Mouse (Mus musculus): ENCODE data around the gene Rad9b. TPM values are rescaled to one million over a fixed set of nuclear protein-coding genes. Genes with fewer than 3 reads are reported as not detected.
"Not testable (repeated sequence)": the region's sequence is repeated elsewhere in the genome, so short reads cannot be mapped to it uniquely, and the experiment has no call there.

The Rad9b gene
- polyA plus RNA-seq, 2 experiments, result 2.3 to 2.7 TPM

GRCm38 (mm10) chr5:122319474-122320204, 34.4 kb downstream of the Rad9b start:
- H3K4me2 ChIP-seq (ENCODE audit: low read depth), result no peak overlapping the region
- H3K4me3 ChIP-seq (ENCODE audit: insufficient read depth in 1 of 2, low read depth in 2 of 2, low read length in 2 of 2), result no peak overlapping the region
- no peaks in the 10 kb centered on the region for H3K9me3 ChIP-seq (ENCODE audit: control insufficient read depth, low read length)
- H3K4me1 ChIP-seq (replicated peaks; ENCODE audit: control insufficient read depth in 2 of 2, insufficient read depth in 2 of 2, low read length in 1 of 2), result peaks cover 0 to 10% of the 10 kb centered on the region in 2 experiments; a peak in 2 of 4 replicates
- ATAC-seq (ENCODE audit: insufficient read depth) (no peak), DNase-seq (ENCODE audit: low read depth in 3 of 3, low spot score in 3 of 3) (no peak)
- no peaks in the 10 kb centered on the region; the same call in 1 of the 2 replicates for H3K36me3 ChIP-seq (replicated peaks; ENCODE audit: control insufficient read depth, insufficient read depth, low read depth)
- 75% methylated on average over 14 of the region's 14 CpGs for WGBS (ENCODE audit: insufficient replicate concordance)
- no peak for TF ChIP-seq CTCF (IDR thresholded peaks at IDR 0.05; ENCODE audit: low read depth)
- TF ChIP-seq EP300 (IDR thresholded peaks at IDR 0.05; ENCODE audit: low read depth), result no peak
- H3K9ac ChIP-seq (replicated peaks), result no peak overlapping the region
- H3K27me3 ChIP-seq (ENCODE audit: control insufficient read depth, insufficient read depth, low read length), result no peaks in the 10 kb centered on the region
- no peak overlapping the region for H3K27ac ChIP-seq

- H3K4me3 ChIP-seq (ENCODE audit: insufficient read depth in 1 of 2, low read depth in 2 of 2, low read length in 2 of 2); H3K4me2 ChIP-seq (ENCODE audit: low read depth); H3K27ac ChIP-seq; H3K27me3 ChIP-seq (ENCODE audit: control insufficient read depth, insufficient read depth, low read length); H3K36me3 ChIP-seq (replicated peaks; ENCODE audit: control insufficient read depth, insufficient read depth, low read depth); H3K9me3 ChIP-seq (ENCODE audit: control insufficient read depth, low read length); H3K9ac ChIP-seq (replicated peaks); DNase-seq (ENCODE audit: low read depth in 3 of 3, low spot score in 3 of 3); ATAC-seq (ENCODE audit: insufficient read depth): not testable (repeated sequence)
- H3K4me1 ChIP-seq (replicated peaks; ENCODE audit: control insufficient read depth in 2 of 2, insufficient read depth in 2 of 2, low read length in 1 of 2), result peaks cover 0 to 12% of the 10 kb centered on the region in 2 experiments; a peak in 2 of 4 replicates
- 81% methylated on average over 3 of the region's 3 CpGs for WGBS (ENCODE audit: insufficient replicate concordance)
These were observed 35.1 kb downstream of the Rad9b start for GRCm38 (mm10) chr5:122318976-122319375.

GRCm38 (mm10) chr5:122318100-122318499, 35.9 kb downstream of the Rad9b start:
- H3K9ac ChIP-seq (replicated peaks), result no peak overlapping the region
- no peak overlapping the region for H3K27ac ChIP-seq
- peaks cover 0 to 12% of the 10 kb centered on the region in 2 experiments; a peak in 2 of 4 replicates for H3K4me1 ChIP-seq (replicated peaks; ENCODE audit: control insufficient read depth in 2 of 2, insufficient read depth in 2 of 2, low read length in 1 of 2)
- WGBS (ENCODE audit: insufficient replicate concordance), result 51% methylated on average over 3 of the region's 3 CpGs
- TF ChIP-seq EP300 (IDR thresholded peaks at IDR 0.05; ENCODE audit: low read depth), result no peak
- TF ChIP-seq CTCF (IDR thresholded peaks at IDR 0.05; ENCODE audit: low read depth), result peak; percentile 72
- DNase-seq (ENCODE audit: low read depth in 3 of 3, low spot score in 3 of 3) (peak in 2 of 3 experiments; percentile 15 to 24), ATAC-seq (ENCODE audit: insufficient read depth) (peak; percentile 23; the same call in 1 of the 2 replicates)
- no peaks in the 10 kb centered on the region; the same call in 1 of the 2 replicates for H3K36me3 ChIP-seq (replicated peaks; ENCODE audit: control insufficient read depth, insufficient read depth, low read depth)
- H3K9me3 ChIP-seq (ENCODE audit: control insufficient read depth, low read length), result no peaks in the 10 kb centered on the region
- no peaks in the 10 kb centered on the region for H3K27me3 ChIP-seq (ENCODE audit: control insufficient read depth, insufficient read depth, low read length)
- no peak overlapping the region for H3K4me2 ChIP-seq (ENCODE audit: low read depth)
- no peak overlapping the region for H3K4me3 ChIP-seq (ENCODE audit: insufficient read depth in 1 of 2, low read depth in 2 of 2, low read length in 2 of 2)

- H3K9me3 ChIP-seq (ENCODE audit: control insufficient read depth, low read length), result no peaks in the 10 kb centered on the region
- H3K9ac ChIP-seq (replicated peaks), result no peak overlapping the region
- H3K36me3 ChIP-seq (replicated peaks; ENCODE audit: control insufficient read depth, insufficient read depth, low read depth), result no peaks in the 10 kb centered on the region; the same call in 1 of the 2 replicates
- H3K27me3 ChIP-seq (ENCODE audit: control insufficient read depth, insufficient read depth, low read length), result no peaks in the 10 kb centered on the region
- WGBS (ENCODE audit: insufficient replicate concordance), result 43% methylated on average over 11 of the region's 11 CpGs
- H3K4me1 ChIP-seq (replicated peaks; ENCODE audit: control insufficient read depth in 2 of 2, insufficient read depth in 2 of 2, low read length in 1 of 2), result peaks cover 0 to 12% of the 10 kb centered on the region in 2 experiments; a peak in 2 of 4 replicates
- no peak overlapping the region for H3K4me2 ChIP-seq (ENCODE audit: low read depth)
- H3K4me3 ChIP-seq (ENCODE audit: insufficient read depth in 1 of 2, low read depth in 2 of 2, low read length in 2 of 2), result no peak overlapping the region
- DNase-seq (ENCODE audit: low read depth in 3 of 3, low spot score in 3 of 3) (no peak), ATAC-seq (ENCODE audit: insufficient read depth) (no peak)
- no peak overlapping the region for H3K27ac ChIP-seq
- TF ChIP-seq EP300 (IDR thresholded peaks at IDR 0.05; ENCODE audit: low read depth) (no peak), CTCF (IDR thresholded peaks at IDR 0.05; ENCODE audit: low read depth) (no peak)
These were observed 36.5 kb downstream of the Rad9b start for GRCm38 (mm10) chr5:122317329-122318045.
